Mouse (Mus musculus) bone marrow macrophage, adult 2 months (primary cell): ENCODE results near the gene Phospho1. TPM values are rescaled to one million over a fixed set of nuclear protein-coding genes. Genes with fewer than 3 reads are reported as not detected.

Experiments used
- H3K27ac ChIP-seq: 2 replicates; pipeline ENCODE4 v1.5.1; 2012; ENCODE audit warnings: low read depth, low read length; ENCODE audit not compliant: insufficient read depth
- H3K4me1 ChIP-seq: 2 replicates; pipeline ENCODE4 v1.6.1; 2012; ENCODE audit warnings: low read length; ENCODE audit not compliant: control insufficient read depth, insufficient read depth
- H3K4me3 ChIP-seq: 2 replicates; pipeline ENCODE4 v1.5.1; 2012; ENCODE audit warnings: mild to moderate bottlenecking, low read length, moderate library complexity; ENCODE audit not compliant: insufficient read depth
- CTCF ChIP-seq: IDR thresholded peaks from 2 replicates; pipeline ENCODE4 v1.5.1; 2012; ENCODE audit warnings: low read depth, mild to moderate bottlenecking, low read length, moderate library complexity
- POLR2A ChIP-seq: IDR thresholded peaks from 2 replicates; pipeline ENCODE4 v1.6.1; 2012; ENCODE audit warnings: mild to moderate bottlenecking, low read depth, low read length, borderline replicate concordance
- polyA plus RNA-seq: library from polyadenylated mRNA; stranded (reverse); fragments of >200 nt; gene quantifications from 2 replicates; pipeline ENCODE4 v1.2.4, GENCODE M21; 2012; ENCODE audit not compliant: missing spikeins, insufficient read depth, insufficient read length

The Phospho1 gene
- polyA plus RNA-seq, 1 experiment = 7.4 TPM

DNA sequence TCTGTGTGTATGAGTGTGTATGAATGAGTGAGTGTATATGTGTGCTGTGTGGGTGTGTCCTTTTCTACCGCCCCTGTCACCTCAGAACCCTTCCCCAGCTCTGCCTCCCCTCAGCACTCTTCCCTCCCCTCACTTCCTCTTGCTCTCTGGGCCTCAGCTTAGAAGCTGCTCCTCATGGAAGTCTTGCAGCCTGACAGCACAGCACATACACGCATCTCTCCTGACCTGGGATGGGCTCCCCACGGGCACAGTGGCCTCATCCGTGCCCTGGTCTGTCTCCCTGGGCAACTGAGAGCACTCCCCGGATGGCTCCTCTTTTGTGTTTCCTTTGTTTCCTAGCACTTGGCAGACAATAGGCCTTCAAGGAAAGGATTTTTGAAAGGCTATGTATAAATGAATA lies 14.7 kb upstream of the Phospho1 start:
- no peak overlapping the region for H3K4me3 ChIP-seq
- TF ChIP-seq CTCF (no peak), POLR2A (no peak)
- peaks cover 23% of the 10 kb centered on the region for H3K4me1 ChIP-seq
- H3K27ac ChIP-seq = no peak overlapping the region

DNA sequence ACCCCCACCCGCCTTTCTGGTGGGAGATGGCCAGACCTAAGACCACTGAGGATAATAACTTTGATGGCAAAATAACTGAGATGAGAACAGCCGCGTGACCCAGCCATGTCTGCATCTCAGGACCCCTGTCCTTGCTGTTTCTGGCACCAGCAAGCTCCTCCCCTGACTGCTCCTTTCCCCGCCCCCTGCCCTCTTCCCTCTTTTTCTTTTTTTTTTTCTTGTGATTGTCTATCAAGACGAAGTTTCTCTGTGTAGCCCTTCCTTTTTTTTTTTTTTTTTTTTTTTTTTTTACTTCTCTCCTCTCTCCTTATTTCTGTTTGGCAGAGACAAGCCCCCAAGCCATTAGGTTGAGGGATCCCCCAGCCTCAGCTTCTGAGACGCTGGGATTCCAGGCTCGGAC lies 13.5 kb upstream of the Phospho1 start:
- H3K27ac ChIP-seq = no peak overlapping the region
- TF ChIP-seq POLR2A = no peak
- TF ChIP-seq CTCF = no peak

DNA sequence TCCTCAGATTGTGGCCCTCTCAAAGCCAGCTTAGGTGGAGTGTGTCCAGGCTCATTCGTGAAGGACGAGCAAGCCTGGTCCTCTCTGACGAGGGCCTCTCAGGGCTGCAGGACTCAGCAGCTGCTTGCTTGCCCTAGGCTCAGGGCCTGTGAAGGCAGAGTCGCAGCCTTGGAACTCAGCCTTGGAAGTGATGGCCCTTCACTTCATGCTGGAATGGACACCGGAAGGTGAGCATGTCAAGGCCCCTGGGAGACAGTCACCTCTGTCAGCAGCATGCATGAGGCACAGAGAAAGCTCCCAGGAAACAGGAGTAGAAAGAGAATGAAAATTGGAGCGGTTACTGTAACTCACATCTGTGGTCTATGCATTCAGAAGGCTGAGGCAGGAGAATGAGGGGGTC lies 12.6 kb upstream of the Phospho1 start:
- H3K4me3 ChIP-seq = no peak overlapping the region
- H3K4me1 ChIP-seq = peaks cover 12% of the 10 kb centered on the region
- no peak for TF ChIP-seq CTCF
- TF ChIP-seq POLR2A = no peak
- H3K27ac ChIP-seq = no peak overlapping the region

More for the DNA sequence above, 13.5 kb upstream of the Phospho1 start:
- Histone ChIP-seq H3K4me3 (no peak overlapping the region), H3K4me1 (peaks cover 15% of the 10 kb centered on the region)

DNA sequence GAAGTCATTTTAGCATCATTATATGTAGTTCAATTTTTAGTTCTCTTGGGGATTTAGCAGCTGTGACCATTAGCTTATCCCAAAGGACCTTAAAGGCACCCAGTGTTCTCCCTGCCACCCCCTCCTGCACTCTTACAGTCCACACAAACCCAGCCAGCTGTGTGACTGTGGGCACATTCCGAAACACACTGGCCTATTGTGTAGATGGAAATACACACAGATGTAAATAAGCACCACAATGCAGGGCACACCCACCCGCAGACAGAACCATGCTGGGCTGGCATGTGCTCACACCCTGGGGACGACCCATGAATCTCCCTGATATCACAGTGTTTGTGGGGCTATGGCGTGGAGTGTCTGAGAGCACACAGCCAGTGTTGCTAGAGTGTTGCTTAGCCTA lies 12.1 kb upstream of the Phospho1 start:
- no peak overlapping the region for H3K27ac ChIP-seq
- H3K4me1 ChIP-seq = peaks cover 12% of the 10 kb centered on the region
- H3K4me3 ChIP-seq = no peak overlapping the region
- TF ChIP-seq CTCF (no peak), POLR2A (no peak)

DNA sequence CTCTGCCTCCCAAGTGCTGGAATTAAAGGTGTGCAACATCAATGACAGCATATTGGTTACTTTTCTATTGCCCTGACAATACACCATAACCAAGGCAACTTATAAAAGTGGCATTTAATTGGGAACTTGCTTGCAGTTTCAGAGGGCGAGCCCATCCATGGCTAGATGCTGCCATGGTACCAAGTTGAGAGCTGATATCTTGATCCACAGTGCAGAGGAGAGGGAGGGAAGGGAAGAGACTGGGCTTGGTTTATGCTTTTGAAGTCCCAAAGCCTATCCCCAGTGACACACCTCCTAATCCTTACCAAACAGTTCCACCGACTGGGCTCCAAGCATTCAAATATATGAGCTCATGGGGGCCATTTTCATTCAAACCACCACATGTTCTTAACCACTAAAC lies 10.2 kb upstream of the Phospho1 start:
- Histone ChIP-seq H3K4me1 (peaks cover 12% of the 10 kb centered on the region), H3K4me3 (no peak overlapping the region), H3K27ac (no peak overlapping the region)
- TF ChIP-seq POLR2A (no peak), CTCF (no peak)

DNA sequence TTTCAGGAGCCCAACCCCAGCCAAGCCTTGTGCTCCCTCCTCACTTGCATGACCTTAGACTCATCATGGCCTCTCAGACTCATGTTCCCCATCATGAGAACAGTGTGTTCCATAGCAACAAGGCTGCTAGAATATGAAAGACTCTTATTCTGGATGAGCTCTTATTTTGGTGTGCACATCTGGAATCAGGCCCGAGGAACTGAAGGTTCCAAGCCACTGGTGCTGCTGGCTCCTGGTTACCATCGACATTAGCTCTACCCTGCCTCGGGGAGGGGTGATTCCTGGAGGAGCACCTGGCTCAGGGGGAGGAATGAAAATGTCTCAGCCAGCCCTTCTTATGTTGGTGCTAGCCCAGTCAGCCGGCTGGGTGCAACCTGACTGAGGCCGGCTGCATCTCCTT lies 9.4 kb upstream of the Phospho1 start:
- Histone ChIP-seq H3K27ac (no peak overlapping the region), H3K4me1 (peaks cover 9% of the 10 kb centered on the region), H3K4me3 (no peak overlapping the region)
- no peak for TF ChIP-seq CTCF
- TF ChIP-seq POLR2A = no peak

DNA sequence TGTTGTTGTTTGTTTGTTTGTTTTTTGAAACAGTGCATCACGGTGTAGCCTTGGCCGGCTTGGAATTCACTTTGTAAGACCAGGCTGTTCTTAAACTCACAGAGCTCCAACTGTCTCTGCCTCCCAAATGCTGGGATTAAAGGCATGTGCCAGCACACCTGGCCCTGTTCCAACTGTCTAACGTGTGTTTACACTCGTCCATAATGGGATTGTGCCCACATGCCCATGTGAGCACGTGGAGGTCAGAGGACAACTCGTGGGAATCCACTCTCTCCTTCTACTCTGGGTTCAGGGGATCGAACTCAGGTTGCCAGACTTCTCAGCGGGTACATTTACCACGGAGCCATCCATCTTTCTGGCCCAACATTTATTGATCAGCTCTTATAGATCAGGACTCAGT lies 8.9 kb upstream of the Phospho1 start:
- Histone ChIP-seq H3K4me1 (peaks cover 6% of the 10 kb centered on the region; the same call in 1 of the 2 replicates), H3K27ac (no peak overlapping the region), H3K4me3 (no peak overlapping the region)
- TF ChIP-seq CTCF = no peak
- no peak for TF ChIP-seq POLR2A

DNA sequence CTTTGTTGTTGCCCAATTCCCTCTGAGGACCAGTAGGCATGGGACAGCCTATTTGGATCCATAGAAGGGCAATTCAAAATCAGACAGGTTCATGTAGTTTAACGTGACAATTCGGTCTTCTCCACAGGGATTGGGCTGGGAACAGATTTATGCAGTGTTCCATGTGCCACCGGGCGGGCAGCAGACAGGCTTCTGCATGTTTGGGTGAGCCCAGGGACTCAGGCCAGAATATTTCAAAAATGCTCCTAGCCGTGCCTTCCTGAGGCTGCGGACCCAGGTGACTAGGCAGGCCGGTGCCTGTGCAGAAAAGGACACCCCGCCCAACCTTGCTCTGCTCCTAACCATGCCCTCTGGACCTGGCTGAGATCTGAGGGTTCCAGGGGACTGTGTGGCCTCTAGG lies 5.2 kb upstream of the Phospho1 start:
- Histone ChIP-seq H3K4me1 (no peaks in the 10 kb centered on the region), H3K27ac (no peak overlapping the region), H3K4me3 (no peak overlapping the region)
- TF ChIP-seq POLR2A (no peak), CTCF (no peak)

DNA sequence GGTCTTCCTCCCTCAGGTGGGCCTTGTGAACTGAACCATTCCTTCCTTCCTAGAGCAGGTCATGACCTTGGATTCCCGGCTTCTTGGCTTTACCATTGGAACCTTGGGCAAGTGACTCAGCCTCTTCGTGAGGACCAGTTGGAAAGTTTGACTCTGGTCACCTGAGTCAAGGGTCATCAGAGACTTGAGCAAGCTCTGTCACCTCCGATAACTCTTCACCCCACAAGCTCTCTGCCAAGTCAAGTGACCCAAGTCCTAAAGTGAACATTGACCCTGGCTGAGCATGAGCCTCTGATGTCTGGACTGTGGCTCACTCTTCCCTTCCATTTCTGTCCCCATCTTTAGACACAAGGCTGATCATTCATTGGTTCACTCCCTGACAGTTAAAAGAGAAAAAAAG lies 2.8 kb upstream of the Phospho1 start:
- H3K4me3 ChIP-seq = no peak overlapping the region
- H3K4me1 ChIP-seq = no peaks in the 10 kb centered on the region
- H3K27ac ChIP-seq = no peak overlapping the region
- no peak for TF ChIP-seq CTCF
- no peak for TF ChIP-seq POLR2A

DNA sequence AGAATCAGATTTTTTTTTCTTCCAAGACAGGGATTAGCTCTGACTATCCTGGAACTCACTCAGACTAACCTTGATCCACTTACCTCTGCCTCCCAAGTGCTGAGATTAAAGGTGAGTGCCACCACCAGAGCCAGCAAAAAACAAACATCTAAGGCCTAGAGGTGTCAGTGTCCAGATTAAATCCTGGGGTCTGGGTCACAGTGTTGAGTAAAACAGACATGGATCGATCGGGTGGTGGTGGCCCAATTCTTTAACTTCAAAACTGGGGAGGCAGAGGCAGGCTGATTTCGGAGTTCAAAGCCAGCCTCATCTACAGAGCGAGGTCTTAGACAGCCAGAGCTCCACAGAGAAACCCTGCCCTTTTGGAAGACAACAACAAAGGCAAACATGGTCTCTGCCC lies 1.9 kb upstream of the Phospho1 start:
- Histone ChIP-seq H3K4me1 (peaks cover 7% of the 10 kb centered on the region), H3K27ac (no peak overlapping the region), H3K4me3 (no peak overlapping the region)
- TF ChIP-seq POLR2A = no peak
- TF ChIP-seq CTCF = no peak

DNA sequence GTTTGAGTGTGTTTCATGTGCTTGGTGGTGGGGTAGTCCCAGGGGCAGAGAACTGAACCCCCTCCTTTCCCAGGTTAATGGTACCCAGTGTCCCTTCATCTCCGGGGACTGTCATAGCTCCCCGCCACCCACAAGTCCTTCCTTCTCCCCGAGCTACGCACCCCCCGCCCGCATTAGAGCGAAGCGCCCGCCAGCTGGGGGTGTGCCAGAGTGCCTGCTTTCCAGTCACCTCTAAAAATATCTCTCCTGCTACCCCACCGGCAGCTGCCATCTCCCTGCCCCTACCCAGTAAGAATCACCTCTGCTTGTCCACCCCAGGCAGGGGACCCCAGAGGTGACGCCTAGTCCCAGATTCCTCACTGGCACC lies 561 bp downstream of the Phospho1 start:
- no peak overlapping the region for H3K27ac ChIP-seq
- TF ChIP-seq POLR2A (no peak), CTCF (no peak)
- peak overlapping the region; percentile 65 for H3K4me3 ChIP-seq
- peaks cover 12% of the 10 kb centered on the region for H3K4me1 ChIP-seq
